Mouse (Mus musculus): Measurements from ENCODE around the gene Arhgap15.
"Not testable (repeated sequence)": the region's sequence is repeated elsewhere in the genome, so short reads cannot be mapped to it uniquely, and the experiment has no call there.

The Arhgap15 gene

DNA sequence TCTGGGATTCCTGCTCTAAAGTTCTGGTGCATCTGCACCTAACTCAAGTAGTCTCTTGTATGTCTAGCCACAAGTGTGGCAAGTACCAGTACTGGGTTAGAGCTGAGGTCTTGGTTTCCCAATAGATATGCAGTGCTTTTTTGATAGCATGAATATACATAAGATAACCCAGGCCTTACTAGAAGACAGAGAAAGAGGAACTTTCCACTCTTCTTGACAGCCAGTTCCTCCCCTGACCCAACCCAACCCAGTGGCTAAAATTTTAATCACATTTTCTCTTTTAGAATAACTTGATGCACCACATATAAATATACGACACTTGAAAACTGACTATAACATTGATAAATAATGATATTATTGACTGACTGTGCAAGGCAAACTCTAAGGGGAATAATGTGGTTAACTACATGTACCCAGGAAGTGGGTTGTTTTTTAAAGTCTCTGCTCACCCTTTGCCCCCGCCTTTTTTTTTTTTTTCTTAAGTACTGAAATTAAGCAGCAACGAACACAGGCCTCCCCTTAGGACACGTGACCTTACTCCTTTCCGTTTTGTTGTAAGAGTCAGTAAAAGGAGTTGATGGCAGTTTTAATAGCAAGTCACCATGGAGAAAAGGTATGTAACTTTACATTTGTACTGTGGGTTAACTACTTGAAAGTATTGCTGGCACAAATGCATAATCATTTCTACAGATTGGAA is at the start of gene Arhgap15:
Gene Arhgap15 (plus strand): TSS at position 538 of the 697 bp plus-strand sequence.
- DNase-seq, result peak; percentile 30

DNA sequence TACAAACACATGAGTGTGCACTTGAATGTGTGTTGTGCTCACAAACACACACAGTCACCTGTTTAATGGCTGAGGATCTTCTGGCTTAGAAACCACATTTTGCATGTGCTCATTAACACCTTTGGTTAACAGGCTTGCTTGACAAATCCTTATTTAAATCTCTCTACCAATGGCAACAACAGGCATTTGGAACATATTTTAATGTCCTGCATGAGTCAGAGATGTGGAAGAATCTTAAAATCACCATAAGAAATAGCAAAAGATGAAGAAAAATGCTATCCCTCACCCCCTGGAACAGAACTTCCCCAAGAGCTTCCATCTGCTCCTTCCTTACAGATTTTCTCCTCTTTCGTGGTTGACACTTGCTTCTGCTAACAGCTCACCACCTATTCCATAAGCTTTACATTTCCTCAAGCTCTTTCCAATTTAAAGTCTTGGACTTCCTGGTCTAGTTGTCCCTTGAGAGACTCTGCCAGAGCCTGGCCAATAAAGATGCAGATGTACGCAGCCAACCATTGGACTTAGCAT is 35.9 kb upstream of the Arhgap15 start:
- no peak for DNase-seq

DNA sequence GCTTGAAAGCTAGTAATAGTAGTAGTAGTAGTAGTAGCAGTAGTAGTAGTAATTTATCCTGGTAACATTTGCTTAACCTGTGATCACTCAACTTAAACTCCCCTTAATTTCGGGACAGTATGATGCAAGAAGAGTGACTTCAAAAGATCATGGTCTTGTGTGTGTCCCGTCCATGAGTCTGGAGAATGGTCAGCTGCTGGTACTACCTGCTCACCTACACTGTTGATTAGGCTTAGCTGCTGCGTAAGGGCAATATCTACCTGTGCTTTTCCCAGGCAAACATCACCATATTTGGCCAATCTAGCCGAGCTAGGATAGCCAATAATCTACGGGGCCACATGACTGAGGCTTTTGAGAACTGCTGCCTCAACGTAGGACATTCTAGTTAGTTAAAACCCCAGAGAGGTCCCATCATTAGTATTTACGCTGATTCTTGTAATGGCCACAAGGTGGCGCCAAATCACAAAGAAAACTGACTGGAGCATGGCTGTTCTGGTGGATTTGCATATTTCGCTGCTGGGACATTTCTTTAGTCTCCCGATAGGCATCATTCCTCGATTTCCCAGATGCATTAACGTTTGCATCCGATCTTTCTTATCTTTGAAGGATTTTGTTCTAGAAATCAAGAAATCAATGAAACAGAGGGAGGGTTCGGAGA is 26.0 kb upstream of the Arhgap15 start:
- peak; percentile 77 for DNase-seq

DNA sequence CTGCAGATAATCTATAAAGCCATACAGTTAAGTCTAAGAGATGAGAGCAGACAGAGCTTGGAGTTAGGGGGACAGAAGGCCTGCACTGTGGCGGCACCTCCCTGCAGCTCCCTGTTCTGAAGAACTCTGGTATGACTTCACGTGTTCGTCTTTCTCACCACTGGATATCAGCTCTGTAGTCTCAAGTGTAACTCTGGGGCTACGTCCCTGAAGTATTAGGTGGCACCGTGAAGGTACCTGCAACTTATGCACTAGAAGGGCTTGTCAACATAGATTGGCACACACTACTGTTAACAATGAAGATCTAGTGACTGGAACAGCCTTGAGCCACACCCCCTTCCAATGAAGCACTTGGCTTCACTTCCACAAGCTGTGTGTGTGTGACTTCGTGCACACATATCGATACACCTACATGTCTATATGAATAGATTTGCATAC is 25.5 kb upstream of the Arhgap15 start:
- no peak for DNase-seq

DNA sequence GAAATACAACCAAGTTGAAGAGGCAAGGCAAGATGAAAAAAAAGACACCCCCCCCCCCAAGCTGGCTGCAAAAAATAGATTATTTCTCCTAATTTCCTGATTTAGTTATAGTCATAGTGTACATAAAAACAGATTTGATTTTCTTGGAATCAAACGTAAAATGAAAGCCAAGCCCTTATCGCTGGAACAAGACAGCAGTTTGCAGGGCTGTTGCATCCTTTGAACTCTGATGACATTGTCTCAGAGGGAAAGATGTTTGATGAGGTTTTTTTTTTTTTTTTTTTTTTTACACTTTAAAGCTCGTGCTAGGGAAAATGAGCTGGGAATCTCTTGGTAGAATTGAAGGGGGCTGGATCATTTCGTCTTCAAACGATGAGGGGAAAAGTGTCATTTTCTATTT is 21.4 kb upstream of the Arhgap15 start:
- DNase-seq, result no peak

DNA sequence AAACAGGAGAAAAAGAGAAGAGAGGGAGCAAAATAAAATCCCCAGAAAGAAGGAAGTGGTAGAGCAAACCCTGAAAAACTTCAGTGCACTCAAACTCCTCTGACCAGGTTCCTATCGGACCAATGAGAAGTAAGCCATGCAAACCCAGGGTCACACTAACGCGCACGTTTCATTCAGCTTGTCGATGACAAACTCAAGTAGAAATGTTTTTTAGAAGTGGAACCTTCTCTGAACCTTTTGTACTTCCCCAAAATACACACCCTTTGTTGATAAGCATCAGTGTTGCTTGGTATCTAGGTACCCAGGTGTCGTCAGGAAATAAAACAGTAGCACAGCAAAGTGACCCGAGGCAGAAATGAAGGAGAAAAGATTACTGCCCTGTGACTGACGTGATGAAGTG is 20.9 kb upstream of the Arhgap15 start:
- DNase-seq, result peak; percentile 45

- DNase-seq, result no peak
Observed at GRCm38 (mm10) chr2:43728831-43729230, 19.8 kb upstream of the Arhgap15 start.

GRCm38 (mm10) chr2:43732396-43732795 is 16.2 kb upstream of the Arhgap15 start:
- no peak for DNase-seq

DNA sequence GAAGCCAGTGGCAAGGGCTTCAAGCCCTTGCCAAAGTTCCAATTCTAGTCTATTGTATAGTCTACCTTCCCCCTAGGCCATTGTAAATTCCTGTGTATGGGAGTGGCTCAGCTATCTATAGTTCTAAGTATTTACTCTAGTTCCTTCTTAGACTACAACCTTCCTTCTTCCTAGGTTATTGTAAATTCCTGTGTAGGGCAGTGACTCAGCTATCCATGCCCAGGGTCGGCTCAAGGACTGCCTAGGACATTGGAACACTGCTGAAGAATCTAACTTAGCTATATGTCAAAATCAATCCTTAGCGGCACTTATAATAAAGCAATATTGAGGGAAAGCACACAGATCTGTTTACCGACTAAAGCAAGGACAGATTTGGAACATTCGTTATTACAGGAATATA is 13.6 kb upstream of the Arhgap15 start:
- DNase-seq, result not testable (repeated sequence)

GRCm38 (mm10) chr2:43737546-43737945 is 11.1 kb upstream of the Arhgap15 start:
- no peak for DNase-seq

GRCm38 (mm10) chr2:43738562-43739112 is 10.0 kb upstream of the Arhgap15 start:
- peak; percentile 38 for DNase-seq

DNA sequence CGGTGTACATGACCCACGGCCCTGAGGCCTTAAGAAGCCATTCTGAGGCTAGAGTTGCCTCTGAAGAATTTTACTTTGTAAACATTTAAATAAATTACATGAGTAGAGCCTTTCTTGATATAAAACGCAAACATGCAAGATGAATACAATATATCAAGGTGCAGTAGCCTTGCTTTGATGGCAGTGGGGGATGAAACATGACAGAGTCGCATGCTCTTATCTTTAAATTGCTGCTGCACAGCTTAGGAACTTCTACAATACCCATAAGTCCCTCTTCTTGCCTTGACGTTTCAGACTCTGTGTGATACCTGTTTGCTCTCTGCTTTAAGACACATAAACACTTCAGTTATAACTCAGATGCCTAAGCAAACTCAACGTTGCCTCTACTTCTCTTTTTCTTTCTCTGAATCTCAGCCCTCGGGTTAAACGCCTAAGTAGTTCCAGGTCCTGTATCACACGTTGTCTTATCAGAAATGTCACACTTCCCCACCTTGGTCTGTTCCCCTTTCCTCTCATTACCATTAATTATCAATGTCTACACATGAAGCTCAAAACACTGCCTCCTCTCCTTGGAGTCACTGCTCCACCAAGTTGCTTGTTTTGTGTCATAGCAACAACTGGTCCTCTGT is 9.3 kb upstream of the Arhgap15 start:
- DNase-seq, result peak; percentile 19

GRCm38 (mm10) chr2:43749321-43749720 is 697 bp downstream of the Arhgap15 start:
- no peak for DNase-seq

GRCm38 (mm10) chr2:43755899-43756298 is 7.3 kb downstream of the Arhgap15 start:
- no peak for DNase-seq

DNA sequence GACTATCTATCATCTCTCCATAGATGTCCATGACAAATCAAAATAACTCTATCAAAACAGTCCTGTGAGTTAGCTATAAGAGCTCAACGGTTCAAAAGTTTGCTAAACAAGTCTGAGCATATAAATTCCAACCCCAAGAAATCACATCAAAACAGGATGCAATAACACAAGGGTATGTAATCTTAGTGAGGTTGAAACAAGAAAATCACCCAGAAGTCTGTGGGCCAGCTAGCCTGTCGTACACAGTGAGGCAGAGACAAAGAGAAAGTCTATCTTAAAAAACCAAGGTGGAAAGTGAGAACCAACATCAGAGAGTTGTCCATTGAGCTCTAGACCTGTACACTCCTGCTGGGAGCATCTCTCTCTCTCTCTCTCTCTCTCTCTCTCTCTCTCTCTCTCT is 8.0 kb downstream of the Arhgap15 start:
- no peak for DNase-seq

DNA sequence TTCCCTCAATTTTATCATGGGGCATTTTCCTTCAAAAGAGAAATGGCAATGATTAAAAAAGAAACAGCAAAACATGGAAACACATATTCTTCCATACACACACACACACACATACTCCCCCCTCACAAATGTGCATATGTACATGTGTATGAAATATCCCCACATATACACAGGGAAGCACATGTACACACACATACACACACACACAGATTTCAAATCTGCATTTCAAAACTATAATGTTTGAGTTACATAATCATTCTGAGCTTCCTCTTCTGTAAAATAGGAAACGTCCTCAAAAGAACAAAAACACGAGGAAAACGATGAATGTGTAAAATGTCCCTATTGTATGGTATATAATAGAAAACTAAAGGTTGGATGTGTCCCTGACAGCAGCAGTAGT is 13.1 kb downstream of the Arhgap15 start:
- no peak for DNase-seq

DNA sequence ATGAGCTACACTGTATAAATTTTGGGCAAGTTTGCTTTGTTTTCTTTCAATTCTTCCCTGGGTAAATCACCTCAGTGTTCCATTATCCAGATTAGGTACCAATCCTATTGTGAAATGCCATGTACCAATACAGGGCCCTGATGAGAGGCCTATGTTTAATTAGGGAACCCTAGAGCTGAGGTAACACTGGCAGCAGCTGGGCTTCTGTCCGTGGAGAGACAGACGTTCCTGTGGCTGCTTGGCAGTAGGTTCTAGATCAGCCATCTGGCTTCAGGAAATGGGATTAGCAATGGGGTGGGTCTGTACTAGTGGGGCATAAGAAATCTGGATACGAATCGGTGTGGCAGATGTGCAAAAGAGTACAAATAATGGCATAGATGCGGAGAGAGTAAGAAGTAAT is 14.7 kb downstream of the Arhgap15 start:
- no peak for DNase-seq

- DNase-seq, result no peak
Observed at GRCm38 (mm10) chr2:43764456-43764855, 15.8 kb downstream of the Arhgap15 start.

GRCm38 (mm10) chr2:43766200-43766599 is 17.6 kb downstream of the Arhgap15 start:
- no peak for DNase-seq

DNA sequence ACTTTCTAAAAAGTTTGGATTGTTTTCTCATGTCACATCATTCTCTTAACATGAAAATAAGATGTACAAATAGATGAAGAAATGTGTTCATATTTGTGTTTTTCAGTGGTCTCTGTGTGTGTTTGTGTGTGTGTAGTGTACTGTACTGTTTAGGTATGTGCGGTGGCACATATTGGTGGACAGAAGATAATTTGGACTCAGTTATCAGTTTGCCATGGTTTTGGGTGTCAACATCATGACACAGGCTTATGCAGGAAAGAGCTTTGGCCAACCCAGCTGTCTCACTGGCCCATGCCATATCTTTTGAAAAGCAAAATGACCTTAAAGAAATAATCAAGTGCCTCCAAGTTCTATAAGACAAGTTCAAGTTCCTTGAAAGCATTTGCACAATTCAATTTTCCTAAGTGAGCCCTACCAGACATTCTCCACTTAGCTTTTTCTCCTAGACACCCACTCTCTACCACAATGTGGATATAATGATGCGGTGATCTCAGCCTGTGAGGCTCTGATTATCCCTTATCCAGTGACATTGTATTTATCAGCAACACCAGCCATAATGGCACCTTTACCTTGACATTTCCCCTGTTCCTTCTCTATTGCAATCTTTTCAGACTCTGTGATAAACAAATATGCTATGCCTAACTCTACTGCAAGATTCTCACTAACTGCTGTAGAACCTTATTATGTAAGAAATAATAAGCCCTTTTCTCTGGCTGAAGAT is 21.4 kb downstream of the Arhgap15 start:
- DNase-seq, result no peak

DNA sequence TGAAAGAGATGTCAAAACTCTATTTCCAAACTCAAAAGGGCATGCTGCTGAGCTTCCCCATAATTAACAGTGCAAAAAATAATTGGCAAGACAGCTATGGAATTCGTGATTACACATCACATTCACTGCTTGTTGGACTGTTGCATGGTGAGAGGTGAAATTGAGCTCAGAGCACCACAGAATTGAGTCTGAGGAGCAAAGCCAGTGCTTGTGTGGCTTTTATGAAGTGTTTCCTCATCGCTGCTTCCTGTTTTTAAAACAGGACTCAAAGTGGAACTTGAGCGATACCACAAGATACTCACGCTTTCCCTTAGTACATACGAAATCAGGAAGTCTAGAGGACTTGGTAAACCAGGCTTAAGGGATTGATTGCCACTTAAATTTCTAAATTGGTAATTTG is 24.0 kb downstream of the Arhgap15 start:
- peak; percentile 77 for DNase-seq

DNA sequence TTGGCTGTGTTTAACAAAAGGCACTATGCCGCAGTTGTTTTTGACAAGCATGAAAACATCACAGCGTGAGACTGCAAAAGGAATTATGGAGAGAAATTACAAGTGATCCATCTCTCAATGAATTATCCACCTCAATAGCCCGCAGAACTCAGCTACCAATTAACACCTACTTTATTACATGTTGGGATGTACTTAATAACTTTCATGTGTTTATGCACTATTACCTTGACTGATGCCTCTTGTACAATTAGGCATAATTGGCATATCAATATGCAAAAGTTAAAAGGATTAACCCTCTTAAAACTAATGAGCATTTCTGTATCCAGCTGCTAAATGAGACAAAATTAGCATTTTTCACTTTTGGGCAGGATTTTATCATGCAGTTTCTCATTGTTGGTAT is 33.5 kb downstream of the Arhgap15 start:
- DNase-seq, result no peak

Measured in lung, postnatal 36 days (tissue).